Mouse (Mus musculus): ENCODE measurements at regions not wholly inside any gene's neighbourhood (a gene's known extent, or its start where the extent isn't known, plus 50 kb on each side); places are given as distances from the start of the nearest gene placed in this dataset.

GRCm38 (mm10) chr7:128834894-128835293 lies 90.2 kb downstream of the Sec23ip start:
- no peak for DNase-seq (ENCODE audit: low spot score)

GRCm38 (mm10) chr7:128836435-128836834 lies 91.7 kb downstream of the Sec23ip start:
- no peak for DNase-seq (ENCODE audit: low spot score)

GRCm38 (mm10) chr7:128842561-128842960 lies 97.8 kb downstream of the Sec23ip start:
- DNase-seq (ENCODE audit: low spot score): no peak

GRCm38 (mm10) chr7:128843576-128843975 lies 98.8 kb downstream of the Sec23ip start:
- DNase-seq (ENCODE audit: low spot score): no peak

GRCm38 (mm10) chr7:128849261-128849660 lies 104.5 kb downstream of the Sec23ip start:
- DNase-seq (ENCODE audit: low spot score): no peak

- DNase-seq (ENCODE audit: low spot score): no peak
These were observed 109.5 kb downstream of the Sec23ip start for GRCm38 (mm10) chr7:128854193-128854592.

GRCm38 (mm10) chr7:128854690-128855343 lies 110.1 kb downstream of the Sec23ip start:
- no peak for DNase-seq (ENCODE audit: low spot score)

- DNase-seq (ENCODE audit: low spot score): peak; percentile 40
These were observed 115.4 kb downstream of the Sec23ip start for GRCm38 (mm10) chr7:128860141-128860540.

GRCm38 (mm10) chr7:128860709-128861108 lies 116.0 kb downstream of the Sec23ip start:
- no peak for DNase-seq (ENCODE audit: low spot score)

GRCm38 (mm10) chr7:128861376-128861775 lies 116.6 kb downstream of the Sec23ip start:
- no peak for DNase-seq (ENCODE audit: low spot score)

GRCm38 (mm10) chr7:128868799-128869198 lies 124.1 kb downstream of the Sec23ip start:
- DNase-seq (ENCODE audit: low spot score): no peak

- no peak for DNase-seq (ENCODE audit: low spot score)
These were observed 139.3 kb downstream of the Sec23ip start for GRCm38 (mm10) chr7:128884015-128884414.

GRCm38 (mm10) chr7:128885551-128885950 lies 140.8 kb downstream of the Sec23ip start:
- no peak for DNase-seq (ENCODE audit: low spot score)

GRCm38 (mm10) chr7:128910134-128910533 lies 165.4 kb downstream of the Sec23ip start:
- DNase-seq (ENCODE audit: low spot score): no peak

- peak; percentile 26 for DNase-seq (ENCODE audit: low spot score)
These were observed 193.4 kb downstream of the Sec23ip start for GRCm38 (mm10) chr7:128937976-128938730.

GRCm38 (mm10) chr7:128960575-128960974 lies 215.8 kb downstream of the Sec23ip start:
- DNase-seq (ENCODE audit: low spot score): no peak

- DNase-seq (ENCODE audit: low spot score): no peak
These were observed 235.2 kb downstream of the Sec23ip start for GRCm38 (mm10) chr7:128979904-128980303.

GRCm38 (mm10) chr7:128980827-128981226 lies 236.1 kb downstream of the Sec23ip start:
- no peak for DNase-seq (ENCODE audit: low spot score)

GRCm38 (mm10) chr7:128998759-128999158 lies 254.0 kb downstream of the Sec23ip start:
- DNase-seq (ENCODE audit: low spot score): no peak

- DNase-seq (ENCODE audit: low spot score): no peak
These were observed 254.4 kb upstream of the Plpp4 start for GRCm38 (mm10) chr7:129002419-129002818.

- no peak for DNase-seq (ENCODE audit: low spot score)
These were observed 253.7 kb upstream of the Plpp4 start for GRCm38 (mm10) chr7:129003150-129003549.

- no peak for DNase-seq (ENCODE audit: low spot score)
These were observed 240.5 kb upstream of the Plpp4 start for GRCm38 (mm10) chr7:129016353-129016752.

- no peak for DNase-seq (ENCODE audit: low spot score)
These were observed 229.7 kb upstream of the Plpp4 start for GRCm38 (mm10) chr7:129027116-129027515.

GRCm38 (mm10) chr7:129048023-129048422 lies 208.8 kb upstream of the Plpp4 start:
- DNase-seq (ENCODE audit: low spot score): no peak
